Mouse (Mus musculus): ENCODE results near the gene Gm20604. TPM values are rescaled to one million over a fixed set of nuclear protein-coding genes. Genes with fewer than 3 reads are reported as not detected.

Gm20604 gene
- polyA plus RNA-seq, 1 experiment = 3.5 TPM

GRCm38 (mm10) chr12:102698089-102698684, 60.3 kb downstream of the Gm20604 start:
- no peak for DNase-seq
- Histone ChIP-seq H3K4me3 (ENCODE audit: insufficient read depth, low read depth, low read length) (no peak overlapping the region), H3K27ac (ENCODE audit: insufficient read depth, low read depth, low read length) (no peak overlapping the region), H3K27me3 (replicated peaks; ENCODE audit: control insufficient read depth, insufficient read depth, low read length) (no peaks in the 10 kb centered on the region), H3K4me1 (ENCODE audit: control insufficient read depth, insufficient read depth, low read length) (0 out of 2 replicates have a peak, but pooled peaks cover 4% of the 10 kb centered on the region), H3K36me3 (ENCODE audit: control insufficient read depth, insufficient read depth, low read length) (no peaks in the 10 kb centered on the region)
- TF ChIP-seq POLR2A (IDR thresholded peaks at IDR 0.05; ENCODE audit: low read depth, low read length) = no peak
- WGBS = 94% methylated on average over 1 of the region's 1 CpGs

GRCm38 (mm10) chr12:102697381-102697780, 61.1 kb downstream of the Gm20604 start:
- no peaks in the 10 kb centered on the region for H3K36me3 ChIP-seq (ENCODE audit: control insufficient read depth, insufficient read depth, low read length)
- TF ChIP-seq CTCF (conservative IDR thresholded peaks at IDR 0.05; ENCODE audit: insufficient read depth, insufficient read length, low read depth, low read length) (no peak), POLR2A (IDR thresholded peaks at IDR 0.05; ENCODE audit: low read depth, low read length) (no peak)
- WGBS = 72% methylated on average over 7 of the region's 7 CpGs
- H3K4me3 ChIP-seq (ENCODE audit: insufficient read depth, low read depth, low read length) = no peak overlapping the region
- 0 out of 2 replicates have a peak, but pooled peaks cover 3% of the 10 kb centered on the region for H3K4me1 ChIP-seq (ENCODE audit: control insufficient read depth, insufficient read depth, low read length)
- H3K27me3 ChIP-seq (replicated peaks; ENCODE audit: control insufficient read depth, insufficient read depth, low read length) = no peaks in the 10 kb centered on the region
- H3K27ac ChIP-seq (ENCODE audit: insufficient read depth, low read depth, low read length) = no peak overlapping the region
- DNase-seq = no peak

- Histone ChIP-seq H3K36me3 (ENCODE audit: control insufficient read depth, insufficient read depth, low read length) (no peaks in the 10 kb centered on the region), H3K4me1 (ENCODE audit: control insufficient read depth, insufficient read depth, low read length) (peaks cover 3% of the 10 kb centered on the region), H3K4me3 (ENCODE audit: insufficient read depth, low read depth, low read length) (no peak overlapping the region), H3K27ac (ENCODE audit: insufficient read depth, low read depth, low read length) (no peak overlapping the region), H3K27me3 (replicated peaks; ENCODE audit: control insufficient read depth, insufficient read depth, low read length) (no peaks in the 10 kb centered on the region)
- no peak for TF ChIP-seq POLR2A (IDR thresholded peaks at IDR 0.05; ENCODE audit: low read depth, low read length)
- no peak for TF ChIP-seq CTCF (conservative IDR thresholded peaks at IDR 0.05; ENCODE audit: insufficient read depth, insufficient read length, low read depth, low read length)
- peak; percentile 33 for DNase-seq
- 73% methylated on average over 14 of the region's 14 CpGs for WGBS
Measured at GRCm38 (mm10) chr12:102696635-102697354, 61.7 kb downstream of the Gm20604 start.

GRCm38 (mm10) chr12:102695369-102696239, 62.9 kb downstream of the Gm20604 start:
- Histone ChIP-seq H3K4me1 (ENCODE audit: control insufficient read depth, insufficient read depth, low read length) (peaks cover 13% of the 10 kb centered on the region), H3K27me3 (replicated peaks; ENCODE audit: control insufficient read depth, insufficient read depth, low read length) (no peaks in the 10 kb centered on the region), H3K27ac (ENCODE audit: insufficient read depth, low read depth, low read length) (no peak overlapping the region), H3K36me3 (ENCODE audit: control insufficient read depth, insufficient read depth, low read length) (no peaks in the 10 kb centered on the region), H3K4me3 (ENCODE audit: insufficient read depth, low read depth, low read length) (no peak overlapping the region)
- no peak for TF ChIP-seq POLR2A (IDR thresholded peaks at IDR 0.05; ENCODE audit: low read depth, low read length)
- TF ChIP-seq CTCF (conservative IDR thresholded peaks at IDR 0.05; ENCODE audit: insufficient read depth, insufficient read length, low read depth, low read length) = no peak
- 71% methylated on average over 18 of the region's 18 CpGs for WGBS
- DNase-seq = no peak

GRCm38 (mm10) chr12:102691761-102692160, 66.7 kb downstream of the Gm20604 start:
- H3K4me3 ChIP-seq (ENCODE audit: insufficient read depth, low read depth, low read length) = no peak overlapping the region
- WGBS = 56% methylated on average over 7 of the region's 7 CpGs
- no peaks in the 10 kb centered on the region for H3K27me3 ChIP-seq (replicated peaks; ENCODE audit: control insufficient read depth, insufficient read depth, low read length)
- H3K4me1 ChIP-seq (ENCODE audit: control insufficient read depth, insufficient read depth, low read length) = peaks cover 18% of the 10 kb centered on the region
- H3K27ac ChIP-seq (ENCODE audit: insufficient read depth, low read depth, low read length) = no peak overlapping the region
- no peaks in the 10 kb centered on the region for H3K36me3 ChIP-seq (ENCODE audit: control insufficient read depth, insufficient read depth, low read length)
- TF ChIP-seq CTCF (conservative IDR thresholded peaks at IDR 0.05; ENCODE audit: insufficient read depth, insufficient read length, low read depth, low read length) (no peak), POLR2A (IDR thresholded peaks at IDR 0.05; ENCODE audit: low read depth, low read length) (no peak)
- DNase-seq = peak; percentile 30

Other genes with a start within 250 kb of the Gm20604 start
- 0.31 and 1.2 TPM in 2 replicates for gene Chga, start 203.7 kb downstream of the Gm20604 start, polyA plus RNA-seq (2012; rRNA removed)
- 27.6 and 29.0 TPM in 2 replicates for gene Itpk1, start 53.7 kb downstream of the Gm20604 start, polyA plus RNA-seq (2012; rRNA removed)
- gene Moap1, start 15.0 kb downstream of the Gm20604 start, polyA plus RNA-seq (2012; rRNA removed) = 0.49 and 0.74 TPM in 2 replicates
- gene Tmem251, start 14.9 kb downstream of the Gm20604 start, polyA plus RNA-seq (2012; rRNA removed) = 2.2 and 2.9 TPM in 2 replicates
- gene Gm28051, start 907 bp downstream of the Gm20604 start, polyA plus RNA-seq (2012; rRNA removed) = not detected in 2 replicates
- 9.3 and 10.4 TPM in 2 replicates for gene Gon7, start 869 bp downstream of the Gm20604 start, polyA plus RNA-seq (2012; rRNA removed)
- gene Ubr7, start 705 bp downstream of the Gm20604 start, polyA plus RNA-seq (2012; rRNA removed) = 12.2 and 14.8 TPM in 2 replicates
- gene Btbd7, start 119.8 kb upstream of the Gm20604 start, polyA plus RNA-seq (2012; rRNA removed) = 11.9 and 12.2 TPM in 2 replicates
- not detected in 2 replicates for gene Cox8c, start 140.6 kb upstream of the Gm20604 start, polyA plus RNA-seq (2012; rRNA removed)
- gene Unc79, start 190.2 kb upstream of the Gm20604 start, polyA plus RNA-seq (2012; rRNA removed) = 0.03 and 0.13 TPM in 2 replicates

All from kidney, adult 2 months (tissue).